Mouse (Mus musculus): ENCODE measurements around the gene Gm21988. TPM values are rescaled to one million over a fixed set of nuclear protein-coding genes. Genes with fewer than 3 reads are reported as not detected.

Gene Gm21988
- total RNA-seq, 1 experiment: 2.4 TPM

DNA sequence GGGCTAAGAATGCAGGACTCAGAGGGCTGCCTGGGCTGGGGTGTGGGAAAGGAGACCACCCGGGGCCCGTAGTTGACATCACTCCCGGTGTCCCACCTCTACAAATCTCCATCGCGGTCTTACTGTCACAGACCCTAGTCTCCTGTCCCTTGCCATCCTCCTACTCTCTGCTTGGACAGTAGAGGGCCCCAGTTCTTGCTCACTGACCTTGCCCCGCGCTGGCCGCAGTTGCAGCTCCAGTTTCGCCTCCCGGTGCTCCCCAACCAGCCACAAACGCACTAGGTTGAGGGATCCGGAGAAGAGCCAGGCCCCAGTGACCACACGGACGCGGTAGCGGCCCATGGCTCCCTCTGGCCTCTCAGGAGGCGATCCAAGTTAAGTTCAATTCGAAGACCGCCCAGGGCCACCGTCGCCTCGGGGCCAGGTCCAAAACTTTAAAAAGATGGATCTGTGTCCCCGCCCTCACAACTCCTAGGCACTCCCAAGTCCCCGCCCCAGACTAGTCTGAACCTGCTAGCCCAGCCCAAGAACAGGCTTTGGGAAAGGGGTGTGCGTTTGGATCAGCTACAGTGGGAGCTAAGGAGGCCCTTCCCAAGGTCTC is 15.4 kb upstream of the Gm21988 start, which contains the start of gene Alox12:
Gene Alox12 (minus strand): TSS at position 423 of the 601 bp plus-strand sequence.
- peak; percentile 68 for DNase-seq (ENCODE audit: low read depth, low spot score)
- Histone ChIP-seq H3K36me3 (ENCODE audit: control insufficient read depth, insufficient read depth, low read length, poor library complexity, severe bottlenecking) (no peaks in the 10 kb centered on the region), H3K4me1 (ENCODE audit: control insufficient read depth in 2 of 2, insufficient read depth in 2 of 2, low read length in 2 of 2, poor library complexity in 1 of 2) (peaks cover 2 to 8% of the 10 kb centered on the region in 2 experiments; a peak in 2 of 4 replicates), H3K9me3 (ENCODE audit: control insufficient read depth, insufficient read depth, low read depth, low read length) (no peaks in the 10 kb centered on the region), H3K27ac (ENCODE audit: insufficient read depth, low read depth, low read length, poor library complexity, severe bottlenecking) (no peak within 1 kb of the TSS), H3K4me3 (ENCODE audit: insufficient read depth in 1 of 2, low read depth in 1 of 2, low read length in 2 of 2, poor library complexity in 1 of 2, severe bottlenecking in 1 of 2) (peak within 1 kb of the TSS; percentile 52; a peak in 3 of 4 replicates), H3K9ac (ENCODE audit: insufficient read depth, low read depth, low read length, poor library complexity, severe bottlenecking) (peak within 1 kb of the TSS; percentile 32; the same call in 1 of the 2 replicates)
- in situ Hi-C loops (cut with MboI; ENCODE audit: low sequenced_read_pairs in 2 of 2, unreplicated experiment in 2 of 2): no loop called here
- TF ChIP-seq ZC3H11A (IDR thresholded peaks at IDR 0.05; ENCODE audit: borderline replicate concordance, low read depth, low read length): no peak
- no peak for TF ChIP-seq ZNF384 (IDR thresholded peaks at IDR 0.05; ENCODE audit: low read depth, low read length)
- no peak for TF ChIP-seq HCFC1 (IDR thresholded peaks at IDR 0.05; ENCODE audit: borderline replicate concordance, insufficient read depth, low read length)
- TF ChIP-seq MAFK (IDR thresholded peaks at IDR 0.05; ENCODE audit: insufficient read depth, low read depth, low read length): no peak
- no peak for TF ChIP-seq CHD2 (IDR thresholded peaks at IDR 0.05; ENCODE audit: low read depth, low read length)

DNA sequence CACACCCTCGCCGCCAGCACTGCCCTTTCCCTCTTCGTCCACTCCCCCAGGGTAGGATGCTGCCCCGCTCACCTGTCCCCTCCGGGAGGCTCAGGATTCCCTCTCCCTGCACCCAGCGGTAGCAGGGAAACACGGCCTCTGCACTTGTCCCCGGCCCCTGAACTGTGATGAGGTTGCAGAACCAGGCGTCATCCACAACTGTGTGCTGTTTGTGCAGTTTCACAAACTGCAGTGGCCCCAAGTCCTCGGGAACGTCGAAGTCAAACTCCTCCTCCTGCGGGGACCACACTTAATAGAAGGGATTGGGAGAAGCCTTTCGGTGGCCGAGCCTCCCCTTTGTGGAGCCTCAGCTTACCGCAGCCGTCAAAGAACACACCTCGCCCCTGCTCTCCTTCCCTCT is 14.7 kb upstream of the Gm21988 start:
- H3K36me3 ChIP-seq (ENCODE audit: control insufficient read depth, insufficient read depth, low read length, poor library complexity, severe bottlenecking): no peaks in the 10 kb centered on the region
- H3K27ac ChIP-seq (ENCODE audit: insufficient read depth, low read depth, low read length, poor library complexity, severe bottlenecking): no peak overlapping the region
- in situ Hi-C loops (cut with MboI; ENCODE audit: low sequenced_read_pairs in 2 of 2, unreplicated experiment in 2 of 2): no loop called here
- peak overlapping the region; percentile 52; a peak in 2 of 4 replicates for H3K4me3 ChIP-seq (ENCODE audit: insufficient read depth in 1 of 2, low read depth in 1 of 2, low read length in 2 of 2, poor library complexity in 1 of 2, severe bottlenecking in 1 of 2)
- TF ChIP-seq CHD2 (IDR thresholded peaks at IDR 0.05; ENCODE audit: low read depth, low read length): no peak
- no peak for TF ChIP-seq ZC3H11A (IDR thresholded peaks at IDR 0.05; ENCODE audit: borderline replicate concordance, low read depth, low read length)
- TF ChIP-seq ZNF384 (IDR thresholded peaks at IDR 0.05; ENCODE audit: low read depth, low read length): no peak
- TF ChIP-seq HCFC1 (IDR thresholded peaks at IDR 0.05; ENCODE audit: borderline replicate concordance, insufficient read depth, low read length): no peak
- TF ChIP-seq MAFK (IDR thresholded peaks at IDR 0.05; ENCODE audit: insufficient read depth, low read depth, low read length): no peak
- 0 out of 2 replicates have a peak overlapping the region, but pooled peaks have one; percentile 6 for H3K9ac ChIP-seq (ENCODE audit: insufficient read depth, low read depth, low read length, poor library complexity, severe bottlenecking)
- no peak for DNase-seq (ENCODE audit: low read depth, low spot score)
- H3K9me3 ChIP-seq (ENCODE audit: control insufficient read depth, insufficient read depth, low read depth, low read length): no peaks in the 10 kb centered on the region
- H3K4me1 ChIP-seq (ENCODE audit: control insufficient read depth in 2 of 2, insufficient read depth in 2 of 2, low read length in 2 of 2, poor library complexity in 1 of 2): peaks cover 2 to 8% of the 10 kb centered on the region in 2 experiments; a peak in 2 of 4 replicates

DNA sequence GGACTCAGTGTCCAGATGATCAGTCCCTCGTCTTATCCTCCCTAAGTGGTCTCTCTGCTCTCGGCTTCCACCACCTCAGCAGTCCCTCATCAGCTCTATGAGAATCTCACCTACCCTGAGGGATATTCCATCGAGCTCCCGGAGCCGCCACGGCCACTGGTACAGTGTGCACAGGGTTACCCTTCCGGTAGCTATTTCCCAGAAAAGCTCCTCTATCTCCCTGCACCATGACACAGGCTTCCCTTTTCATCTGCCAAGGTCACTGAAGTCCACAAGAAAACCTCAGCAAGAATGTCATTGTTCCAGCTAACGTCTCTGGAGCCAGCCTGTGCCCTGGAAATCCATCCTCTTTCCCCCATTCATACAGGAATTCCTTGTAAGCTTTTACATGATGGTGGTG is 12.2 kb upstream of the Gm21988 start:
- in situ Hi-C loops (cut with MboI; ENCODE audit: low sequenced_read_pairs in 2 of 2, unreplicated experiment in 2 of 2): no loop called here
- H3K9ac ChIP-seq (ENCODE audit: insufficient read depth, low read depth, low read length, poor library complexity, severe bottlenecking): no peak overlapping the region

DNA sequence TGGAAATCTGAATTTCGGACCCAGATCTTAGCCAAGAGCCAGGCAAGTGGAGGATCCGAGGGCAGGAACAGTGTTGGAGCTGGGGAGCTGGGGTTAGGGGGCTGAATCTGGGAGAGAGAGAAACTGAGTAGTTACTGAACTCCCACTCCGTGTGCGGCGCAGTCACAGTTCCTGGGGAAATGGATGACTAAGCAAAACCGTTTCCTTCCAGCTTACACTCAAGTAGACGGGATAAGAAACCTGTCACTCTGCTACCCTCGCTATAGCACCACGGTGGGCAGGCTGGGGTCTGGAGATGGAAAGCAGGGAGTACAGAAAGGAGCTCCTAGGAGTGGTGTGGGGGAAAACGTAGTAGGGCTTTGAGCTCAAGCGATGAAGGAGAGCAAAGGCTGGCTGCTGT is 10.5 kb upstream of the Gm21988 start:
- DNase-seq (ENCODE audit: low read depth, low spot score): no peak
- TF ChIP-seq HCFC1 (IDR thresholded peaks at IDR 0.05; ENCODE audit: borderline replicate concordance, insufficient read depth, low read length) (no peak), MAFK (IDR thresholded peaks at IDR 0.05; ENCODE audit: insufficient read depth, low read depth, low read length) (peak; percentile 59)
- no peaks in the 10 kb centered on the region for H3K36me3 ChIP-seq (ENCODE audit: control insufficient read depth, insufficient read depth, low read length, poor library complexity, severe bottlenecking)
- in situ Hi-C loops (cut with MboI; ENCODE audit: low sequenced_read_pairs in 2 of 2, unreplicated experiment in 2 of 2): no loop called here
- H3K4me1 ChIP-seq (ENCODE audit: control insufficient read depth in 2 of 2, insufficient read depth in 2 of 2, low read length in 2 of 2, poor library complexity in 1 of 2): peaks cover 3 to 12% of the 10 kb centered on the region in 2 experiments; a peak in 3 of 4 replicates
- no peak overlapping the region for H3K4me3 ChIP-seq (ENCODE audit: insufficient read depth in 1 of 2, low read depth in 1 of 2, low read length in 2 of 2, poor library complexity in 1 of 2, severe bottlenecking in 1 of 2)
- no peaks in the 10 kb centered on the region for H3K9me3 ChIP-seq (ENCODE audit: control insufficient read depth, insufficient read depth, low read depth, low read length)
- H3K9ac ChIP-seq (ENCODE audit: insufficient read depth, low read depth, low read length, poor library complexity, severe bottlenecking): no peak overlapping the region
- no peak overlapping the region for H3K27ac ChIP-seq (ENCODE audit: insufficient read depth, low read depth, low read length, poor library complexity, severe bottlenecking)

More for the DNA sequence above, 12.2 kb upstream of the Gm21988 start:
- TF ChIP-seq MAFK (IDR thresholded peaks at IDR 0.05; ENCODE audit: insufficient read depth, low read depth, low read length) (no peak), ZC3H11A (IDR thresholded peaks at IDR 0.05; ENCODE audit: borderline replicate concordance, low read depth, low read length) (no peak), HCFC1 (IDR thresholded peaks at IDR 0.05; ENCODE audit: borderline replicate concordance, insufficient read depth, low read length) (no peak), ZNF384 (IDR thresholded peaks at IDR 0.05; ENCODE audit: low read depth, low read length) (no peak), CHD2 (IDR thresholded peaks at IDR 0.05; ENCODE audit: low read depth, low read length) (no peak)
- H3K27ac ChIP-seq (ENCODE audit: insufficient read depth, low read depth, low read length, poor library complexity, severe bottlenecking): no peak overlapping the region
- H3K9me3 ChIP-seq (ENCODE audit: control insufficient read depth, insufficient read depth, low read depth, low read length): no peaks in the 10 kb centered on the region
- no peak overlapping the region for H3K4me3 ChIP-seq (ENCODE audit: insufficient read depth in 1 of 2, low read depth in 1 of 2, low read length in 2 of 2, poor library complexity in 1 of 2, severe bottlenecking in 1 of 2)
- peaks cover 2 to 11% of the 10 kb centered on the region in 2 experiments; a peak in 2 of 4 replicates for H3K4me1 ChIP-seq (ENCODE audit: control insufficient read depth in 2 of 2, insufficient read depth in 2 of 2, low read length in 2 of 2, poor library complexity in 1 of 2)
- H3K36me3 ChIP-seq (ENCODE audit: control insufficient read depth, insufficient read depth, low read length, poor library complexity, severe bottlenecking): no peaks in the 10 kb centered on the region
- DNase-seq (ENCODE audit: low read depth, low spot score): no peak
